14 mouse cellular contexts compared by ENCODE assay signal in the genomic region with DNA sequence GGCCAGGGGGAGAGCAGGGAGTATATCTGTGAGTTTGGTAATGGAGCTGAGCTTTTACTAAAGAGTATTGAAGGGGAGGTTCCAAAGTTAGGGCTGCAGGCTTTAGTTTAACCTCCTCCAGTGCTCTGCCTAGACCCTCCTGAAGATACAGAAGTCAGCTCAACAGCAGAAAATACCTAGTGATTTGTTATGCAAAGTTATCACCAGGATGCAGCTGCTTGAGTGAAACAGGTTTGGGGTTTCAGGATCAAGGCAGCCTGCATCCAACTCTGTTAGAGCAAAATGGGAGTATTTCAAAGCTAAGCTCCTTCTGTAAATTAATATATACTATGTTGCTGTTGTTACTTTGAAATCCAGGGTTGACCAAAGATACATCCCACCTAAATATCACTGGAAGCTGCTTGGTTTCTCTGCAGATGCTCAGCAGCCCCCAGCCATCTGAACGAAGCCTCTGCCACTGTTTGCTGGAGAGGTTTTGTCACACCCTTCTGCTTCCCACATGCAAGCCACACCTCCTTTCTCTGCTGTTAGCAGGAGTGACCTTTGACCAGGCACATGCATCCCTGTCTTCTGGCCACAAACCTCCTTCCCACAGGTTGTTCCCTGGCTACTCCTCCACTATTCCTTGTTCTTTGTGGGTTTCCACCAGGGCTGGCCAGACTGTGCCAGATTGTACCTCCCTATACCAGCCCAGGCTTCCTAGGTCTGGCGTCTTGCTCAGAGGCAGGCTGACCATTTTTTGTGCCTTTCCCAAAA.
DNase-seq lines count a peak whose midpoint lies in the region; ATAC-seq and TF ChIP-seq lines count a peak whose summit lies in the region.
"Had no signal": no experiment of that assay in that cellular context is flagged by ENCODE, and none has a peak within 500 bp of the region (broad histone marks: within the 10 kb centered on the region; RNA-seq: fewer than 3 reads in every experiment).

No protein-coding gene starts in this region.

- no peak overlapping the region for H3K27ac ChIP-seq in layer of hippocampus, adult 2 months
- H3K27ac ChIP-seq in stomach, embryonic 14.5 days (ENCODE audit: low read length), result 0 out of 2 replicates have a peak overlapping the region, but pooled peaks have one; percentile 10

- peaks cover 22% of the 10 kb centered on the region for H3K4me1 ChIP-seq in stomach, embryonic 14.5 days (ENCODE audit: control insufficient read depth, insufficient read depth, low read length)

- TF ChIP-seq CTCF in layer of hippocampus, adult 2 months (conservative IDR thresholded peaks at IDR 0.05), result no peak

- no peaks in the 10 kb centered on the region for H3K36me3 ChIP-seq in stomach, embryonic 14.5 days (ENCODE audit: control insufficient read depth, insufficient read depth, low read length)

- 36% methylated on average over 2 of the region's 2 CpGs for WGBS in stomach, embryonic 14.5 days

- H3K9me3 ChIP-seq in stomach, embryonic 14.5 days (ENCODE audit: control insufficient read depth, low read depth, low read length), result no peaks in the 10 kb centered on the region

- no peak for ATAC-seq in stomach, embryonic 14.5 days (ENCODE audit: insufficient number of reproducible peaks, insufficient read depth, low FRiP score, low read depth)

- no peaks in the 10 kb centered on the region for H3K27me3 ChIP-seq in stomach, embryonic 14.5 days (ENCODE audit: control insufficient read depth, insufficient read depth, low read length)

- no peak for DNase-seq in layer of hippocampus, adult 2 months (ENCODE audit: low spot score in 2 of 2)
- no peak for DNase-seq in layer of hippocampus, adult 11-12 months (ENCODE audit: low spot score)
- DNase-seq in R1 (ENCODE audit: low read depth, low spot score), result peak; percentile 88
- peak; percentile 57 to 58 for DNase-seq in kidney, adult 8-10 months
- DNase-seq in cerebellum, postnatal 4 days (ENCODE audit: low spot score in 2 of 2), result no peak
- no peak for DNase-seq in adrenal gland, postnatal 10 days
- DNase-seq in MN1 (ENCODE audit: low spot score), result no peak
- DNase-seq: adrenal gland, adult 2 months; cerebellum, adult 18-20 months; gastrocnemius, postnatal 25 days; heart, postnatal 36 days; lung, adult 18-20 months had no signal

- H3K9ac ChIP-seq in stomach, embryonic 14.5 days (replicated peaks; ENCODE audit: low read depth, low read length), result no peak overlapping the region

- peak overlapping the region; percentile 4; the same call in 1 of the 2 replicates for H3K4me3 ChIP-seq in layer of hippocampus, adult 2 months
- H3K4me3 ChIP-seq in stomach, embryonic 14.5 days (ENCODE audit: low read depth, low read length), result no peak overlapping the region

- no peak overlapping the region for H3K4me2 ChIP-seq in stomach, embryonic 14.5 days (replicated peaks; ENCODE audit: low read depth, low read length)
- H3K4me2 ChIP-seq: midbrain, embryonic 11.5 days had no signal

Comparison
In these comparisons a context has a peak if more than half of its experiments do, and no peak if none do; other contexts are left out.
1. DNase-seq: peak in R1 (single experiment) and kidney, adult 8-10 months (2 of 2); none in layer of hippocampus, adult 2 months (0 of 2), layer of hippocampus, adult 11-12 months (single experiment), cerebellum, postnatal 4 days (0 of 2), adrenal gland, postnatal 10 days (single experiment) and MN1 (single experiment).